Mouse (Mus musculus): ENCODE results near the gene Ffar4. TPM values are rescaled to one million over a fixed set of nuclear protein-coding genes. Genes with fewer than 3 reads are reported as not detected.
A peak's percentile ranks its signal among the peaks of the same experiment; 100 is the strongest.

Ffar4 gene
- polyA plus RNA-seq, 1 experiment = not detected

- Histone ChIP-seq H3ac (ENCODE audit: control insufficient read depth, insufficient read length) (no peak overlapping the region), H3K36me3 (ENCODE audit: control insufficient read depth, insufficient read depth) (no peaks in the 10 kb centered on the region), H3K4me3 (no peak overlapping the region), H3K4me2 (ENCODE audit: low read depth) (no peak overlapping the region), H3K27me3 (ENCODE audit: control insufficient read depth, insufficient read depth, insufficient read length) (peaks cover 27% of the 10 kb centered on the region), H3K79me2 (ENCODE audit: control insufficient read depth, insufficient read depth) (no peaks in the 10 kb centered on the region)
- TF ChIP-seq TCF3 (IDR thresholded peaks at IDR 0.05; ENCODE audit: insufficient read length, low read depth) (no peak), CEBPB (IDR thresholded peaks at IDR 0.05; ENCODE audit: insufficient read depth, poor library complexity, severe bottlenecking) (no peak), TCF12 (IDR thresholded peaks at IDR 0.05; ENCODE audit: insufficient read depth, poor library complexity, severe bottlenecking) (no peak), POLR2A (IDR thresholded peaks at IDR 0.05; ENCODE audit: insufficient read length, low read depth) (no peak), E2F4 (IDR thresholded peaks at IDR 0.05; ENCODE audit: insufficient read depth) (no peak), MYOG (IDR thresholded peaks at IDR 0.05; ENCODE audit: control insufficient read depth in 1 of 3, insufficient read depth in 1 of 3, insufficient read length in 2 of 3, low read depth in 2 of 3) (no peak), POLR2AphosphoS2 (IDR thresholded peaks at IDR 0.05; ENCODE audit: insufficient read length, low read depth) (no peak), USF1 (IDR thresholded peaks at IDR 0.05; ENCODE audit: low read depth) (no peak), SRF (IDR thresholded peaks at IDR 0.05; ENCODE audit: control insufficient read depth, insufficient read length, low read depth) (no peak), MAX (IDR thresholded peaks at IDR 0.05; ENCODE audit: low read depth) (no peak)
Measured at GRCm38 (mm10) chr19:38126656-38127055, 29.8 kb downstream of the Ffar4 start.

DNA sequence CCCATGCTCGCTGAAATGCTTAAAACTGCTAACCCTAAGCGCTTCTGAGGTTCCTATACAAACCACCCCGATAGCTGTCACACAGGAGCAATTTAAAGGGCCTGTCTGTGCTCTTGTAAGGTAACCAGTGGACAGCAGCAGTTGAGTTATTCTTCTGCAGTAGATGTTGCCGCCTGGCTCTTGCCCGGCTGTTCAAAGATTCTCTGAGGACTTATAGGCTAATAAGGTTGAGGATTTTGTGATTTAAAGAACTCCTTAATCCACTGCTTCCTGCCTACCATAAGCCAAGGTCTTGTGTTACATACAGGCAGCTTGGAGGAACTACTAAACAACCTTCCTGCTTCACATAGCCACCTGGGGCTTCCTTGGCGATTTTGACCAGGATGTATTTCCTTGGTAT, 35.6 kb downstream of the Ffar4 start, which contains the start of gene Pde6c:
Pde6c (plus strand) TSS at position 301 of the 400 bp plus-strand sequence.
- Histone ChIP-seq H3K4me2 (ENCODE audit: low read depth) (no peak within 1 kb of the TSS), H3K27me3 (ENCODE audit: control insufficient read depth, insufficient read depth, insufficient read length) (no peaks in the 10 kb centered on the region), H3K79me2 (ENCODE audit: control insufficient read depth, insufficient read depth) (no peaks in the 10 kb centered on the region), H3ac (ENCODE audit: control insufficient read depth, insufficient read length) (no peak within 1 kb of the TSS), H3K36me3 (ENCODE audit: control insufficient read depth, insufficient read depth) (no peaks in the 10 kb centered on the region), H3K4me3 (no peak within 1 kb of the TSS)
- TF ChIP-seq USF1 (IDR thresholded peaks at IDR 0.05; ENCODE audit: low read depth) = no peak
- TF ChIP-seq POLR2A (IDR thresholded peaks at IDR 0.05; ENCODE audit: insufficient read length, low read depth) = no peak
- TF ChIP-seq SRF (IDR thresholded peaks at IDR 0.05; ENCODE audit: control insufficient read depth, insufficient read length, low read depth) = no peak
- TF ChIP-seq POLR2AphosphoS2 (IDR thresholded peaks at IDR 0.05; ENCODE audit: insufficient read length, low read depth) = no peak
- no peak for TF ChIP-seq MYOG (IDR thresholded peaks at IDR 0.05; ENCODE audit: control insufficient read depth in 1 of 3, insufficient read depth in 1 of 3, insufficient read length in 2 of 3, low read depth in 2 of 3)
- TF ChIP-seq E2F4 (IDR thresholded peaks at IDR 0.05; ENCODE audit: insufficient read depth) = no peak
- no peak for TF ChIP-seq CEBPB (IDR thresholded peaks at IDR 0.05; ENCODE audit: insufficient read depth, poor library complexity, severe bottlenecking)
- no peak for TF ChIP-seq REST (IDR thresholded peaks at IDR 0.05; ENCODE audit: insufficient read depth, insufficient read length)
- no peak for TF ChIP-seq MAX (IDR thresholded peaks at IDR 0.05; ENCODE audit: low read depth)

GRCm38 (mm10) chr19:38133986-38134385, 37.1 kb downstream of the Ffar4 start:
- no peak overlapping the region for H3ac ChIP-seq (ENCODE audit: control insufficient read depth, insufficient read length)
- H3K4me3 ChIP-seq = no peak overlapping the region
- H3K79me2 ChIP-seq (ENCODE audit: control insufficient read depth, insufficient read depth) = no peaks in the 10 kb centered on the region
- H3K27me3 ChIP-seq (ENCODE audit: control insufficient read depth, insufficient read depth, insufficient read length) = no peaks in the 10 kb centered on the region
- H3K4me2 ChIP-seq (ENCODE audit: low read depth) = peak overlapping the region; percentile 5
- no peaks in the 10 kb centered on the region for H3K36me3 ChIP-seq (ENCODE audit: control insufficient read depth, insufficient read depth)
- no peak for TF ChIP-seq POLR2A (IDR thresholded peaks at IDR 0.05; ENCODE audit: insufficient read length, low read depth)
- TF ChIP-seq TCF3 (IDR thresholded peaks at IDR 0.05; ENCODE audit: insufficient read length, low read depth) = no peak
- no peak for TF ChIP-seq USF1 (IDR thresholded peaks at IDR 0.05; ENCODE audit: low read depth)
- no peak for TF ChIP-seq MYOD1 (IDR thresholded peaks at IDR 0.05; ENCODE audit: control insufficient read depth in 1 of 3, insufficient read length in 2 of 3, low read depth in 2 of 3)
- TF ChIP-seq CEBPB (IDR thresholded peaks at IDR 0.05; ENCODE audit: insufficient read depth, poor library complexity, severe bottlenecking) = no peak
- no peak for TF ChIP-seq E2F4 (IDR thresholded peaks at IDR 0.05; ENCODE audit: insufficient read depth)
- TF ChIP-seq TCF12 (IDR thresholded peaks at IDR 0.05; ENCODE audit: insufficient read depth, poor library complexity, severe bottlenecking) = no peak
- TF ChIP-seq MAX (IDR thresholded peaks at IDR 0.05; ENCODE audit: low read depth) = no peak
- no peak for TF ChIP-seq REST (IDR thresholded peaks at IDR 0.05; ENCODE audit: insufficient read depth, insufficient read length)
- no peak for TF ChIP-seq POLR2AphosphoS2 (IDR thresholded peaks at IDR 0.05; ENCODE audit: insufficient read length, low read depth)
- no peak for TF ChIP-seq MYOG (IDR thresholded peaks at IDR 0.05; ENCODE audit: control insufficient read depth in 1 of 3, insufficient read depth in 1 of 3, insufficient read length in 2 of 3, low read depth in 2 of 3)
- TF ChIP-seq SRF (IDR thresholded peaks at IDR 0.05; ENCODE audit: control insufficient read depth, insufficient read length, low read depth) = no peak

DNA sequence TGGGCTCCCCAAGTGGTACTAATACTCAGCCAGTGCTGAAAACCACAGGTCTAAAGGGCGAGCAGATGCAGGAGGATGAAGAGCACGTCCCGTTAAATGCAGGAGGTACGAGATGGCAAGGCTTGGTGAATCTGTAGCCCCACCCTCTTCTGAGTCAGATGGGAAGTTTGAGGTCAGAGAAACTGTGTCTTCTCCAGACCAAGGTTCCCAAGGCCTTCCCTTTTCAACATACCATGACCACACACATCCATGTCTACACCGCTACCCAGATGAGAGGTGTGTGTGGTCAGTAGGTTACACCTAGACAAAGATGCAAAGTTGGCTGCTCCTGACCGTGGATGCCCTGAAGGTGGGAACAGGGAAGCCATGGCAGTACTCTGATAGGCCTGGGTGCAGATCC, 37.9 kb downstream of the Ffar4 start:
- Histone ChIP-seq H3ac (ENCODE audit: control insufficient read depth, insufficient read length) (no peak overlapping the region), H3K4me3 (no peak overlapping the region), H3K79me2 (ENCODE audit: control insufficient read depth, insufficient read depth) (no peaks in the 10 kb centered on the region), H3K36me3 (ENCODE audit: control insufficient read depth, insufficient read depth) (no peaks in the 10 kb centered on the region), H3K4me2 (ENCODE audit: low read depth) (no peak overlapping the region), H3K27me3 (ENCODE audit: control insufficient read depth, insufficient read depth, insufficient read length) (no peaks in the 10 kb centered on the region)
- no peak for TF ChIP-seq POLR2A (IDR thresholded peaks at IDR 0.05; ENCODE audit: insufficient read length, low read depth)
- TF ChIP-seq POLR2AphosphoS2 (IDR thresholded peaks at IDR 0.05; ENCODE audit: insufficient read length, low read depth) = no peak
- TF ChIP-seq MYOG (IDR thresholded peaks at IDR 0.05; ENCODE audit: control insufficient read depth in 1 of 3, insufficient read depth in 1 of 3, insufficient read length in 2 of 3, low read depth in 2 of 3) = no peak
- no peak for TF ChIP-seq TCF3 (IDR thresholded peaks at IDR 0.05; ENCODE audit: insufficient read length, low read depth)
- no peak for TF ChIP-seq TCF12 (IDR thresholded peaks at IDR 0.05; ENCODE audit: insufficient read depth, poor library complexity, severe bottlenecking)
- TF ChIP-seq MYOD1 (IDR thresholded peaks at IDR 0.05; ENCODE audit: control insufficient read depth in 1 of 3, insufficient read length in 2 of 3, low read depth in 2 of 3) = no peak
- TF ChIP-seq SRF (IDR thresholded peaks at IDR 0.05; ENCODE audit: control insufficient read depth, insufficient read length, low read depth) = no peak
- no peak for TF ChIP-seq CEBPB (IDR thresholded peaks at IDR 0.05; ENCODE audit: insufficient read depth, poor library complexity, severe bottlenecking)
- no peak for TF ChIP-seq E2F4 (IDR thresholded peaks at IDR 0.05; ENCODE audit: insufficient read depth)
- no peak for TF ChIP-seq REST (IDR thresholded peaks at IDR 0.05; ENCODE audit: insufficient read depth, insufficient read length)
- no peak for TF ChIP-seq USF1 (IDR thresholded peaks at IDR 0.05; ENCODE audit: low read depth)
- TF ChIP-seq MAX (IDR thresholded peaks at IDR 0.05; ENCODE audit: low read depth) = no peak
